Mouse (Mus musculus) lung, embryonic 15.5 days (tissue): ENCODE results near the gene Eif2b5. TPM values are rescaled to one million over a fixed set of nuclear protein-coding genes. Genes with fewer than 3 reads are reported as not detected.
A peak's percentile ranks its signal among the peaks of the same experiment; 100 is the strongest.

Experiments
- ATAC-seq: fragments of 200-750 bp; cut with Nextera tagmentation; 2 replicates; pipeline ENCODE4 v1.8.0; 2017; ENCODE audit warnings: moderate number of reproducible peaks, borderline replicate concordance; ENCODE audit not compliant: low FRiP score, low TSS enrichment; ENCODE audit errors: extremely low read depth
- H3K27ac ChIP-seq: fragments of 300-500 bp; sonication (generic); 2 replicates; pipeline ENCODE4 v1.5.1; 2015; ENCODE audit warnings: moderate library complexity, mild to moderate bottlenecking, inconsistent platforms
- H3K27me3 ChIP-seq: fragments of 300-500 bp; sonication (generic); 2 replicates; pipeline ENCODE4 v1.6.1; 2015; ENCODE audit warnings: inconsistent platforms
- H3K36me3 ChIP-seq: fragments of 300-500 bp; sonication (generic); 2 replicates; pipeline ENCODE4 v1.6.1; 2015; ENCODE audit warnings: inconsistent platforms
- H3K4me1 ChIP-seq: fragments of 300-500 bp; sonication (generic); 2 replicates; pipeline ENCODE4 v1.6.1; 2015; ENCODE audit warnings: inconsistent platforms
- H3K4me2 ChIP-seq: fragments of 300-500 bp; sonication (generic); 2 replicates; pipeline ENCODE4 v1.6.1; 2015; ENCODE audit warnings: inconsistent platforms, mild to moderate bottlenecking, moderate library complexity
- H3K4me3 ChIP-seq: fragments of 300-500 bp; sonication (generic); 2 replicates; pipeline ENCODE4 v1.5.1; 2015; ENCODE audit warnings: mild to moderate bottlenecking, inconsistent platforms
- H3K9ac ChIP-seq: fragments of 300-500 bp; sonication (generic); 2 replicates; pipeline ENCODE4 v1.6.1; 2015; ENCODE audit warnings: inconsistent platforms
- H3K9me3 ChIP-seq: fragments of 300-500 bp; sonication (generic); 2 replicates; pipeline ENCODE4 v1.6.1; 2016; ENCODE audit warnings: inconsistent platforms
- WGBS: fragments of 180-500 bp; shearing (Covaris S2); methylation state at CpG from one replicate; pipeline ENCODE4 v1.1.7; 2015; 5-methylcytosine and 5-hydroxymethylcytosine counted together
- polyA plus RNA-seq: library from polyadenylated mRNA; unstranded; fragments of >200 nt; fragmentation: Nextera tagmentation; extraction: Ambion mirVana; gene quantifications from 2 replicates; pipeline ENCODE4 v1.2.1, GENCODE M21; 2015

The Eif2b5 gene
- polyA plus RNA-seq, 1 experiment from 2014 or later, result 106 TPM

DNA sequence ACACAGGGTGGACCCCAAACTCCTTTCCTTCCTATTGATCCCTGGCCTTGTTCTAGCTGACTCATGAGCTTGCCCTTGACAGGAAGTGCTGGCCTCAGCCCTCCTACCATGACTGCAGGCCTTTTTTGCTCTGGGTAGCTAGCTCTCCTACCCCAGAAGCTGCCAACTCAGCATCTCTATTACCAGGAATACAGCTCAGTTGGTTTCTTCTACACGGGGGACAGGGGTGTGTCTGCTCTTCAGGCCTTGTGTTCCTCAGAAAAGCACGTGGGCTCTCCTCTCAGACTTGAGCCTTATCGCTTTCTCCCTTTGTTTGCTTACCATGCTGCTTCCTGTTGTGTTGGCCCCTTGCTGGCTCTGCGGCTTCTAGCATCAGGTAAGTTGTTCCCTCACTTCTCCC, 41.8 kb downstream of the Eif2b5 start:
- no peaks in the 10 kb centered on the region for H3K27me3 ChIP-seq
- H3K27ac ChIP-seq, result no peak overlapping the region
- no peaks in the 10 kb centered on the region for H3K9me3 ChIP-seq
- H3K9ac ChIP-seq, result no peak overlapping the region
- peaks cover 18% of the 10 kb centered on the region for H3K4me1 ChIP-seq
- no peak overlapping the region for H3K4me3 ChIP-seq
- no peak overlapping the region for H3K4me2 ChIP-seq
- WGBS, result 74% methylated on average over 4 of the region's 4 CpGs
- ATAC-seq, result no peak
- peaks cover 63% of the 10 kb centered on the region for H3K36me3 ChIP-seq

DNA sequence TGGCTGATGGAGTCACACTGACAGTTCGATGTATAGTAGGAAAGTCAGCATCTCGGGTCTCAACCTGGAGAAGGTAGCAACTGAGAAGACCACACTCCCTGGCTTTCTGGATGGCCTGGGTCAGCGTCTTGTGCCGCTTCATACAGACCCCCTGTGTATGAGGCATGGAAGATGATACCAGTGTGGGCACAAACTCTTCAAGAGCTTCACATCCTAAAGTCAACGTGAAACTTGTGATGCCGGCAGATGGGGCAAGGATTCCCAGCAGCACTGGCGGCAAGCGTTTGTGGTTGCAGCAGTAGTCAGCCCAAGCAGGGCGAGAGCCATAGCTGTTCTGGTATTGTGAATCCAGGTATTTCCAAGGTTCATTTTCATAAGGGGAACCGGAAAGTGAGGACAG, 47.1 kb downstream of the Eif2b5 start:
- H3K36me3 ChIP-seq, result peaks cover 54% of the 10 kb centered on the region

DNA sequence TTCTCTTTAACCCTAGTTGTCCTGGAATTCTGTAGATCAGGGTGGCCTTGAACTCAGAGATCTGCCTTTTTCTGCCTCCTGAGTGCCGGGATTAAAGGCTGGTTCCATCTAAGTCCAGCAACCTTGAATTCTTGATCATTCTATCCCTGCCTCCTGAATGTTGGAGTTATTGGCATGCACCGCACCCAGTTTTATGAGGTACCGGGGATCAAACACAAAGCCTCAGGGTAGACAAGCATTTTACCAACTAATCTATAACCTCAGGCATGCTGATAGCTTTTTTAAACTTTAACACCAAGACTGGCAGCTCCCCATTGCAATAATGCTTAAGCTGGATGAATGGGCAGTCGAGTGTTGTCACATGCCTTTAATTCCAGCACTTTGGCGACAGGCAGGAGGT, 48.8 kb downstream of the Eif2b5 start:
- Histone ChIP-seq H3K4me3 (peak overlapping the region; percentile 92), H3K9me3 (no peaks in the 10 kb centered on the region), H3K36me3 (peaks cover 53% of the 10 kb centered on the region), H3K4me1 (peaks cover 16% of the 10 kb centered on the region), H3K27ac (peak overlapping the region; percentile 72), H3K9ac (peak overlapping the region; percentile 55; the same call in 1 of the 2 replicates), H3K4me2 (peak overlapping the region; percentile 66), H3K27me3 (no peaks in the 10 kb centered on the region)
- ATAC-seq, result no peak
- WGBS, result 48% methylated on average over 5 of the region's 5 CpGs

More for the DNA sequence above, 47.1 kb downstream of the Eif2b5 start:
- no peaks in the 10 kb centered on the region for H3K9me3 ChIP-seq
- H3K4me2 ChIP-seq, result no peak overlapping the region
- no peaks in the 10 kb centered on the region for H3K27me3 ChIP-seq
- H3K9ac ChIP-seq, result no peak overlapping the region
- peaks cover 16% of the 10 kb centered on the region for H3K4me1 ChIP-seq
- H3K27ac ChIP-seq, result no peak overlapping the region
- ATAC-seq, result no peak
- H3K4me3 ChIP-seq, result no peak overlapping the region
- WGBS, result 87% methylated on average over 10 of the region's 10 CpGs

GRCm38 (mm10) chr16:20548096-20548948, 49.7 kb downstream of the Eif2b5 start, which contains the start of gene Abcf3:
Gene Abcf3, plus strand, starts transcription at chr16:20548577.
- peaks cover 55% of the 10 kb centered on the region for H3K36me3 ChIP-seq
- H3K9ac ChIP-seq, result peak within 1 kb of the TSS; percentile 89
- under 1% methylated on average over 56 of the region's 56 CpGs for WGBS

GRCm38 (mm10) chr16:20549161-20549560, 50.5 kb downstream of the Eif2b5 start:
- Histone ChIP-seq H3K36me3 (peaks cover 56% of the 10 kb centered on the region), H3K9ac (peak overlapping the region; percentile 89), H3K9me3 (no peaks in the 10 kb centered on the region), H3K4me3 (peak overlapping the region; percentile 92), H3K27ac (no peak overlapping the region), H3K27me3 (no peaks in the 10 kb centered on the region), H3K4me2 (peak overlapping the region; percentile 84), H3K4me1 (peaks cover 16% of the 10 kb centered on the region)
- ATAC-seq, result no peak
- 41% methylated on average over 9 of the region's 9 CpGs for WGBS

More at GRCm38 (mm10) chr16:20548096-20548948, 49.7 kb downstream of the Eif2b5 start, which contains the start of gene Abcf3:
- Histone ChIP-seq H3K4me1 (peaks cover 16% of the 10 kb centered on the region), H3K4me2 (peak within 1 kb of the TSS; percentile 84), H3K4me3 (peak within 1 kb of the TSS; percentile 92), H3K9me3 (no peaks in the 10 kb centered on the region), H3K27ac (peak within 1 kb of the TSS; percentile 72), H3K27me3 (no peaks in the 10 kb centered on the region)
- ATAC-seq, result peak; percentile 99

DNA sequence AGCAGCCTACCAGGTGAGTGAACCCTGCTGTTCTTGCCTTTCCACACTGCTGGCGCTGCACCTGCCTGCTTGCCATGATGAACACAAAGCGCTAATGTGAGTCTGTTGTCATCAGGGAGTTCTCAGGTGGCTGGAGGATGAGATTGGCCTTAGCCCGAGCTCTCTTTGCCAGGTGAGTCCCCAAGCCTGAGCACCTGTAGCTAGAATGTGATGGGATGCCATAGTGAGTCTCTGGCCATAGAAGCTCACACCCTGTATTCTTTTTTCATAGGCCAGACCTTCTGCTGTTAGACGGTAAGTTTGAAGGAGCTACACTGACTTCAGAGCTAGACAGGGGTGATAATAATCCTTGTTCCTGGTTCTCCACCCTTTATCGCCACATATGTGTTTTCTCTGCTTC, 53.1 kb downstream of the Eif2b5 start:
- H3K4me2 ChIP-seq, result no peak overlapping the region
- peaks cover 16% of the 10 kb centered on the region for H3K4me1 ChIP-seq
- H3K27ac ChIP-seq, result no peak overlapping the region
- ATAC-seq, result no peak
- H3K9ac ChIP-seq, result no peak overlapping the region
- H3K36me3 ChIP-seq, result peaks cover 60% of the 10 kb centered on the region
- H3K27me3 ChIP-seq, result no peaks in the 10 kb centered on the region
- H3K4me3 ChIP-seq, result no peak overlapping the region
- H3K9me3 ChIP-seq, result no peaks in the 10 kb centered on the region
- 92% methylated on average over 5 of the region's 5 CpGs for WGBS

- 82% methylated on average over 1 of the region's 1 CpGs for WGBS
- Histone ChIP-seq H3K9me3 (no peaks in the 10 kb centered on the region), H3K27me3 (no peaks in the 10 kb centered on the region), H3K27ac (no peak overlapping the region), H3K4me3 (no peak overlapping the region), H3K4me1 (peaks cover 11% of the 10 kb centered on the region), H3K4me2 (no peak overlapping the region), H3K36me3 (peaks cover 64% of the 10 kb centered on the region), H3K9ac (no peak overlapping the region)
- no peak for ATAC-seq
Measured at GRCm38 (mm10) chr16:20552594-20552993, 54.0 kb downstream of the Eif2b5 start.

GRCm38 (mm10) chr16:20555000-20555399, 56.4 kb downstream of the Eif2b5 start:
- no peak for ATAC-seq
- no peak overlapping the region for H3K4me3 ChIP-seq
- no peak overlapping the region for H3K4me2 ChIP-seq
- H3K4me1 ChIP-seq, result no peaks in the 10 kb centered on the region
- 85% methylated on average over 6 of the region's 6 CpGs for WGBS
- H3K27ac ChIP-seq, result no peak overlapping the region
- H3K27me3 ChIP-seq, result no peaks in the 10 kb centered on the region
- H3K36me3 ChIP-seq, result peaks cover 85% of the 10 kb centered on the region
- no peak overlapping the region for H3K9ac ChIP-seq
- no peaks in the 10 kb centered on the region for H3K9me3 ChIP-seq

GRCm38 (mm10) chr16:20557381-20557780, 58.8 kb downstream of the Eif2b5 start:
- Histone ChIP-seq H3K4me3 (no peak overlapping the region), H3K4me1 (no peaks in the 10 kb centered on the region), H3K9ac (no peak overlapping the region), H3K27me3 (no peaks in the 10 kb centered on the region), H3K9me3 (no peaks in the 10 kb centered on the region), H3K4me2 (no peak overlapping the region), H3K36me3 (peaks cover 86% of the 10 kb centered on the region), H3K27ac (no peak overlapping the region)
- ATAC-seq, result no peak
- 62% methylated on average over 7 of the region's 7 CpGs for WGBS

Other genes starting within 250 kb of the Eif2b5 start
- 81.4 and 84.5 TPM in 2 replicates for gene Parl, start 196.4 kb upstream of the Eif2b5 start, polyA plus RNA-seq
- 0.09 TPM in 1 of 2 replicates, not detected in the other for gene Cyp2ab1, start 173.4 kb upstream of the Eif2b5 start, polyA plus RNA-seq
- gene Abcc5, start 72.4 kb upstream of the Eif2b5 start, polyA plus RNA-seq, result 54.9 and 67.1 TPM in 2 replicates
- gene Dvl3, start 18.2 kb downstream of the Eif2b5 start, polyA plus RNA-seq, result 17.4 and 21.7 TPM in 2 replicates
- 615 and 636 TPM in 2 replicates for gene Ap2m1, start 36.7 kb downstream of the Eif2b5 start, polyA plus RNA-seq
- 53.0 and 57.9 TPM in 2 replicates for gene Abcf3, start 49.8 kb downstream of the Eif2b5 start, polyA plus RNA-seq
- 0.39 and 0.94 TPM in 2 replicates for gene Vwa5b2, start 90.7 kb downstream of the Eif2b5 start, polyA plus RNA-seq
- 28.4 and 29.0 TPM in 2 replicates for gene Eef1akmt4, start 112.8 kb downstream of the Eif2b5 start, polyA plus RNA-seq
- not detected in 2 replicates for gene Gm49333, start 112.8 kb downstream of the Eif2b5 start, polyA plus RNA-seq
- gene Alg3, start 112.9 kb downstream of the Eif2b5 start, polyA plus RNA-seq, result 32.8 and 34.4 TPM in 2 replicates
- gene Camk2n2, start 122.5 kb downstream of the Eif2b5 start, polyA plus RNA-seq, result 0.93 and 1.1 TPM in 2 replicates
- gene Ece2, start 131.0 kb downstream of the Eif2b5 start, polyA plus RNA-seq, result 2.4 and 3.2 TPM in 2 replicates
- 331 and 341 TPM in 2 replicates for gene Psmd2, start 152.8 kb downstream of the Eif2b5 start, polyA plus RNA-seq
- 170 and 177 TPM in 2 replicates for gene Eif4g1, start 169.5 kb downstream of the Eif2b5 start, polyA plus RNA-seq
- gene Fam131a, start 194.4 kb downstream of the Eif2b5 start, polyA plus RNA-seq, result 4.9 and 6.3 TPM in 2 replicates
- gene Polr2h, start 218.8 kb downstream of the Eif2b5 start, polyA plus RNA-seq, result 86.6 and 101 TPM in 2 replicates
- gene Clcn2, start 218.9 kb downstream of the Eif2b5 start, polyA plus RNA-seq, result 7.2 and 8.6 TPM in 2 replicates
- 3.8 and 4.1 TPM in 2 replicates for gene Chrd, start 234.3 kb downstream of the Eif2b5 start, polyA plus RNA-seq
- 0.51 and 0.68 TPM in 2 replicates for gene Thpo, start 235.7 kb downstream of the Eif2b5 start, polyA plus RNA-seq